Mouse (Mus musculus) left cerebral cortex, postnatal 14 days (tissue): ENCODE measurements around the gene Zic5. TPM values are rescaled to one million over a fixed set of nuclear protein-coding genes. Genes with fewer than 3 reads are reported as not detected.
"Not testable (repeated sequence)": the region's sequence is repeated elsewhere in the genome, so short reads cannot be mapped to it uniquely, and the experiment has no call there.

ENCODE experiments used
- DNase-seq, 2 experiments: peaks; one replicate each; pipeline ENCODE4 v3.0.0; 2021 to 2022; ENCODE audit warnings: low spot score in 2 of 2, mixed read lengths in 1 of 2
- intact Hi-C: fragments of 180-260 bp; cut with DNase I; formaldehyde crosslinking; loops from one replicate; pipeline ENCODE4 v1.15.1; 2025
- total RNA-seq, 2 experiments: library from RNA; stranded (reverse); gene quantifications; 2 replicates each; pipeline ENCODE4 v1.2.3; 2021

Gene Zic5
- total RNA-seq, 2 experiments from 2014 or later: 3.2 to 4.7 TPM

GRCm38 (mm10) chr14:122468971-122469755 lies 3.7 kb upstream of the Zic5 start:
- DNase-seq: no peak
- intact Hi-C loops: no loop called here

GRCm38 (mm10) chr14:122467926-122468841 lies 2.7 kb upstream of the Zic5 start:
- intact Hi-C loops: no loop called here

GRCm38 (mm10) chr14:122466756-122467362 lies 1.4 kb upstream of the Zic5 start:
- no peak for DNase-seq
- intact Hi-C loops: no loop called here

More at GRCm38 (mm10) chr14:122467926-122468841, 2.7 kb upstream of the Zic5 start:
- no peak for DNase-seq

GRCm38 (mm10) chr14:122465931-122466490 lies 534 bp upstream of the Zic5 start:
- intact Hi-C loops: no loop called here

GRCm38 (mm10) chr14:122464351-122464762 lies 1.1 kb downstream of the Zic5 start:
- DNase-seq: no peak
- intact Hi-C loops: no loop called here

More at GRCm38 (mm10) chr14:122465931-122466490, 534 bp upstream of the Zic5 start:
- no peak for DNase-seq

GRCm38 (mm10) chr14:122463734-122464341 lies 1.6 kb downstream of the Zic5 start:
- peak in 1 of 2 experiments; percentile 26 for DNase-seq
- intact Hi-C loops: not testable (repeated sequence)

GRCm38 (mm10) chr14:122463080-122463691 lies 2.3 kb downstream of the Zic5 start:
- no peak for DNase-seq
- intact Hi-C loops: no loop called here

GRCm38 (mm10) chr14:122462689-122463079 lies 2.8 kb downstream of the Zic5 start:
- intact Hi-C loops: no loop called here
- no peak for DNase-seq

- no peak for DNase-seq
- intact Hi-C loops: no loop called here
These were observed 3.5 kb downstream of the Zic5 start for GRCm38 (mm10) chr14:122461966-122462365.

GRCm38 (mm10) chr14:122461500-122461899 lies 4.0 kb downstream of the Zic5 start:
- DNase-seq: no peak
- intact Hi-C loops: no loop called here

GRCm38 (mm10) chr14:122460226-122460625 lies 5.3 kb downstream of the Zic5 start:
- intact Hi-C loops: no loop called here
- DNase-seq: no peak

GRCm38 (mm10) chr14:122459776-122460175 lies 5.7 kb downstream of the Zic5 start:
- intact Hi-C loops: no loop called here
- no peak for DNase-seq

GRCm38 (mm10) chr14:122459332-122459731 lies 6.1 kb downstream of the Zic5 start:
- DNase-seq, intact Hi-C loops: not testable (repeated sequence)

GRCm38 (mm10) chr14:122455562-122455958 lies 9.9 kb downstream of the Zic5 start:
- intact Hi-C loops: no loop called here
- no peak for DNase-seq

- intact Hi-C loops: loop anchor here (5.0 kb wide), 2 partner anchors 48 to 228 kb away; no protein-coding TSS in a partner anchor
- peak in 1 of 2 experiments; percentile 6 for DNase-seq
These were observed 10.4 kb downstream of the Zic5 start for GRCm38 (mm10) chr14:122454901-122455561.

- DNase-seq: no peak
- intact Hi-C loops: loop anchor here (5.0 kb wide), 2 partner anchors 47 to 227 kb away; no protein-coding TSS in a partner anchor
These were observed 11.3 kb downstream of the Zic5 start for GRCm38 (mm10) chr14:122453996-122454738.

GRCm38 (mm10) chr14:122453388-122453995 lies 12.0 kb downstream of the Zic5 start:
- peak; percentile 34 for DNase-seq
- intact Hi-C loops: loop anchor here (5.0 kb wide), 2 partner anchors 46 to 226 kb away; no protein-coding TSS in a partner anchor
